Mouse (Mus musculus) lung, postnatal 0 days (tissue): Measurements from ENCODE around the gene Rbm45.

Experiments
- CTCF ChIP-seq: IDR thresholded peaks from 2 replicates; pipeline ENCODE4 v1.5.1; 2016; ENCODE audit warnings: antibody characterized with exemption, mild to moderate bottlenecking
- EP300 ChIP-seq: IDR thresholded peaks from 2 replicates; pipeline ENCODE4 v1.6.1; 2016; ENCODE audit warnings: antibody characterized with exemption, mild to moderate bottlenecking, control low read depth

- TF ChIP-seq CTCF (no peak), EP300 (no peak)
Observed at GRCm38 (mm10) chr2:76426816-76427215, 57.0 kb downstream of the Rbm45 start.
